Mouse (Mus musculus) ES-Bruce4 (cell line): ENCODE data around the gene Tnrc6c.

ENCODE experiments used
- CTCF ChIP-seq: IDR thresholded peaks from one replicate; pipeline ENCODE4 v1.8.1; 2011; ENCODE audit warnings: low read depth, low read length
- EP300 ChIP-seq: IDR thresholded peaks from 2 replicates; pipeline ENCODE4 v1.6.1; 2011; ENCODE audit warnings: low read depth, low read length; ENCODE audit not compliant: insufficient read depth

DNA sequence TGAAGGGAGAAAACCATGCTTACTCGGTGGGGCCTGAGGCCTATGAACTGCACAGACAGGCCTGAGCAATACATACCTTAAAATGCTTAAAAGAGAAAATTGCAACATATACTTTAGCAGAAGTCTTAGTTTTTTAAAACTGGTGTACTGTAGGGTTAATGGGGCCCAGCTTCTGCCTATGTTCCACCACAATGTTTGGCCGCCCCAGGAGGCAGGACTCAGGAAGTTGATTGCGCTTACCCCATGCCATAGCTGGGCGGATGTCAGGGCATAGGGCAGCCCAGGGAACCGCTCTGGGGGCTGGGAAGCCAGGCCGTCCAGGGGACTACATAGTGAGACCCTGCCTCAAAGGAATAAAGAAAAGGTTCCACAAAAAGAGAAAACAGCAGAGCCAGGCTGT is 42.5 kb downstream of the Tnrc6c start:
- TF ChIP-seq CTCF (no peak), EP300 (no peak)
